Mouse (Mus musculus) embryonic stem cell, embryonic (primary cell): ENCODE measurements at regions not wholly inside any gene's neighbourhood (a gene's known extent, or its start where the extent isn't known, plus 50 kb on each side); places are given as distances from the start of the nearest gene placed in this dataset.

ENCODE experiments used
- CTCF ChIA-PET, 4 experiments: fragments of 300-600 bp in 2 of 4; fragments of 350-600 bp in 2 of 4; sonication (Branson Sonifier 250); formaldehyde crosslinking; loops; one replicate each; lab custom pipeline; 2022; ENCODE audit warnings: inconsistent platforms in 2 of 4; lab: Charles Lee
- POLR2A ChIA-PET, 4 experiments: fragments of 300-600 bp in 2 of 4; fragments of 350-600 bp in 2 of 4; sonication (Branson Sonifier 250); formaldehyde crosslinking; loops; one replicate each; lab custom pipeline; 2022; ENCODE audit warnings: antibody characterized with exemption in 4 of 4, inconsistent platforms in 1 of 4; lab: Charles Lee

- ChIA-PET CTCF (interaction anchor here in 1 of 4 experiments (0.5 kb wide), 1 partner anchor 431 kb away, joined by 4 read pairs; no protein-coding TSS in a partner anchor), POLR2A (no interaction called here)
Measured at GRCm38 (mm10) chr9:23101990-23102796, 120.7 kb upstream of the Bmper start.

GRCm38 (mm10) chr9:23111500-23111899 is 111.4 kb upstream of the Bmper start:
- ChIA-PET CTCF (interaction anchor here in 1 of 4 experiments (0.7 kb wide), 1 partner anchor 62 kb away, joined by 4 read pairs; no protein-coding TSS in a partner anchor), POLR2A (no interaction called here)

DNA sequence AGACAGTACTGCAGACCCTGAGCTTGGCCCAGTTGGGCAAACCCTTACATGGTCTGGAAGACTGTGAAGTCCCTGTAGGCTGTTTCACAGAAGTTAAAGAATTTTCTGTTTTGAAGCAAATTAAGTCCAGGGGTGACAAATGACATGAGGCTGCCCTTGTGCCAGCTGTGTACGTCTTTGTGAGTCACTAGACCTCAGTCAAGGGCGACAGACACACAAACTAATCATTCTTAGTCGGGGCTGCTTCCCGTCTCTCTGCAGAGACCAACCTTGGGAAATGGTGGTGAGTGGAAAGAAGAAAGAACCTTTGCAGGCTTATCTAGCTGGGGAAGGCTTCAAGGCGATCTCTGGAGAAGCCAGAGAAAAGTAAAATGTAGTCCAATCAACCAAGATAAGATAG is 107.8 kb upstream of the Bmper start:
- CTCF ChIA-PET = no interaction called here
- POLR2A ChIA-PET = no interaction called here

GRCm38 (mm10) chr9:23115540-23115939 is 107.3 kb upstream of the Bmper start:
- CTCF ChIA-PET = no interaction called here
- POLR2A ChIA-PET = no interaction called here

DNA sequence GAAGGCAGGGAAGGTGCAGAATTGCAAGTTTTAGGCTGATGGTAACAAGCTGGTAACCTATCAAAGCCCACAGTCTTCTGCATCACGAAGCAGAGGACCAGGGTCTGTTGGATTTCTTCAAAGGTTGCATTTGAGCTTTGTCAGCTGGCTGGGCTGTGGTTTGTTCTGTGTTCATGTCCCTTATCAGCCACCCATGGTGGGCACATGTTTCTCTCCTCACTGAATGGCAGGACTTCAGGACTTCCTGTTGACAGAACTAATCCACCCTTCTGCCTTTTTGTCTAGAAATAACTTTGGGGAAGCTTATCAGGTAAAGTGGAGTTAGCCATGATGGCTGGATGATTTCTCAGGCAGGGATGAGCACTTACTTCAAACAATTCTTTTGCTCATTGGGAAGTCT is 106.6 kb upstream of the Bmper start:
- POLR2A ChIA-PET = no interaction called here

DNA sequence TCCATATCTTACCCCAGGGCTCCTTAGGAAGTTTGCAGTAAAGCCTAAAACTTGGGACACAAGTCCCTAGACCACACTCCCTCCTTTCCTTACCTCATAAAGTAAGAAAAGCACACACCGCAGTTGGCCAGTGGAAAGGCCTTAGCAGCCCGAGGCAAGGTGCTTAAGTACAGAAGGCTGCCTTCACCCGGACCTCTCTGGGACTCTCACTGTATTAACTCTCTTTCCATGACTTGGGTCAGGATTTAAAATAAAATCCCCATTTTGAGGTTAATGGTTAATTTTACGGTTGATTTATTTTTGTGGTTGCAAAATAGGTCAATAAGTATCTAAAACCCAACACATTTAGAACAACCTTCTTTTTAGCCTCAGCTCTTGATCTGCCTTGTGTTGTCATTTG is 103.1 kb upstream of the Bmper start:
- ChIA-PET CTCF (no interaction called here), POLR2A (interaction anchor here in 1 of 4 experiments (0.7 kb wide), 1 partner anchor 626 kb away, joined by 4 read pairs; no protein-coding TSS in a partner anchor)

More for the DNA sequence above, 106.6 kb upstream of the Bmper start:
- CTCF ChIA-PET = no interaction called here

DNA sequence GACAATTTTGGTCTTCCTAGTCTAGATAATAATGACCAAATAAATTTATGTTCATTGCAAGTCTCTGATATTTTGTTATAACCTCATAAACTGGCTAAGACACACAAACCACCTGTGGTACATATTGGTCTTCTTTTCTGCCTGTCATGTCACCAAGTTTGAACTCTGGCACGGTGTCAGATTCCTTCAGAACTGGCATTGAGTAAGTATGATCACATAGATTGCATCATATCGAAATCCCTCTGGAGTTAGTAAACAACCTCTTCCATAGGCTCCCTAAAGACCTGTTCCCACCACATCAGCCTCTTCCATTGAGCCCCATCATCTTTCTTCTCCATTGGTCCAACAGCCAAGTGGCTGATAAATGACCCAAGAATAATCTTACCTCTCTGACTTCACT is 102.1 kb upstream of the Bmper start:
- CTCF ChIA-PET = no interaction called here
- POLR2A ChIA-PET = no interaction called here

DNA sequence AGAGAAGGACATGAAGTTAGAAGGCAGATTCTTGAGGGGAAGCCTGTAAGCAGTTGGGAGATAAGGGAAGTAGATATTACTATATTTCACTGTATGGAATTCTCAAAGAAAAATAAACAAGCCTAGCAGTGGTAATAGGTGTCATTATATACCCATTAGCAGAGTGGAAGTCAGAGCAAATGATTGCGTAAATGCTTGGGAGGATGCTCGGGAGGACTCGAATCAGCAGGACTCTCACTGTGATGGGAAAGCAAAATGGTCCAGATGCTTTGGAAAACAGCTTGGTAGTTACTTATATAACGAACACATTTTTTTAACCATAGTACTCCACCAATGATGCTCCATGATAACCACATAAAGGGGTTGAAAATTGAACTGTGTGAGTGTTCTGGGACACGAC is 100.4 kb upstream of the Bmper start:
- POLR2A ChIA-PET = no interaction called here
- CTCF ChIA-PET = no interaction called here

DNA sequence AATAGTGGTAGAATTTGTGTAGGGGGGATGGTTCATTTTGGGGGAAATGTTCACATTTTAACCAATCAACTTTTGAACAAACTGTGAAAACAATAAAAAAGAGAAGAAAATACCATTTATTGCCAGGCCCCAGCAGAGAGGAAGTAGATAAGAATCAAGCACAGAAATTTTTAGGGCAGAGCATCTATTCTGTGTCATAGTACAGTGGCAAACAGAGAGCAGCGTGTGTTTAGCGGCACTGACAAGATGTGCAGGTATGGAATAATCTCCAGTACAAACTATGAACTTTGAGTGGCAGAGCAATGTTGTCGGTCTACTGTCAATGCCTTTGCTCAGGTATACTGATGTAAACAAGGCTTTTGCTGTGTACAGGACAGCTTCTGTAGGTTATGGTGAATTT is 99.4 kb upstream of the Bmper start:
- ChIA-PET CTCF (no interaction called here), POLR2A (no interaction called here)

GRCm38 (mm10) chr9:23125761-23126704 is 96.8 kb upstream of the Bmper start:
- ChIA-PET CTCF (no interaction called here), POLR2A (no interaction called here)

DNA sequence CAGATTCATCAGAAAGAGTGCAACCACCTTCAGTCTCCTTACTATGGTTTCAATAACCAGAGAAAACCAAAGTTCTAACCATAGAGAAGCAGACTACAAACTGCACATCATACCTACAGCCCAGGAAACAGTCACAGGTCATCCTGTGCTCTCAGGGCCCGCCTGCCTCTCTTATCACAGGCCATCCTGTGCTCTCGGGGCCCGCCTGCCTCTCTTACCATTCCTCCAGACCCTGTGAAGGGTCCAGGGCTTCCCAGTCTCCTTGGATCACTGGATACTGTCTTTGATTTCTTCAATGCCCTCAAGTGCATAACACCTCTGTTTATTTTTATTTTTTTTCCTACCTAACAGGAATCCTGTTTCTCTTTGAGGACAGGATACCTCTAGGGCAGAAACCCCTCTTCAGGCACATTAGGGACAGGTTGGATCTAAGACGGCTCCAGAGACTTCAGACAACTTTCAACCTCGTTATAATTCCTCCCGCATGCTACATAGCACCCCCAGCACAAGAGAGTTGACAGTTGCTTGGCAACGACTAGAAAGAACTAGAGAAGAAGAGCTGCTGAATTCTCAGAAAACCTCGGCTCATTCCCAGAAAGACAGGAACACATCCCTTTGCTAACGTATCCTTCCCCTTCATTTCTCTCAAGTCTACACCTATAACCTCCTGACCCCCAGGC is 95.4 kb upstream of the Bmper start:
- ChIA-PET CTCF (interaction anchor here in 1 of 4 experiments (0.6 kb wide), 1 partner anchor 31 kb away, joined by 10 read pairs; no protein-coding TSS in a partner anchor), POLR2A (no interaction called here)

- ChIA-PET POLR2A (no interaction called here), CTCF (no interaction called here)
Measured at GRCm38 (mm10) chr9:23128018-23128369, 94.9 kb upstream of the Bmper start.

GRCm38 (mm10) chr9:23134006-23134405 is 88.9 kb upstream of the Bmper start:
- POLR2A ChIA-PET = no interaction called here
- CTCF ChIA-PET = no interaction called here

- POLR2A ChIA-PET = no interaction called here
- CTCF ChIA-PET = no interaction called here
Measured at GRCm38 (mm10) chr9:23134421-23135118, 88.3 kb upstream of the Bmper start.

- ChIA-PET CTCF (no interaction called here), POLR2A (interaction anchor here in 1 of 4 experiments (0.6 kb wide), 1 partner anchor 220 kb away, joined by 4 read pairs; no protein-coding TSS in a partner anchor)
Measured at GRCm38 (mm10) chr9:23136511-23136910, 86.4 kb upstream of the Bmper start.

DNA sequence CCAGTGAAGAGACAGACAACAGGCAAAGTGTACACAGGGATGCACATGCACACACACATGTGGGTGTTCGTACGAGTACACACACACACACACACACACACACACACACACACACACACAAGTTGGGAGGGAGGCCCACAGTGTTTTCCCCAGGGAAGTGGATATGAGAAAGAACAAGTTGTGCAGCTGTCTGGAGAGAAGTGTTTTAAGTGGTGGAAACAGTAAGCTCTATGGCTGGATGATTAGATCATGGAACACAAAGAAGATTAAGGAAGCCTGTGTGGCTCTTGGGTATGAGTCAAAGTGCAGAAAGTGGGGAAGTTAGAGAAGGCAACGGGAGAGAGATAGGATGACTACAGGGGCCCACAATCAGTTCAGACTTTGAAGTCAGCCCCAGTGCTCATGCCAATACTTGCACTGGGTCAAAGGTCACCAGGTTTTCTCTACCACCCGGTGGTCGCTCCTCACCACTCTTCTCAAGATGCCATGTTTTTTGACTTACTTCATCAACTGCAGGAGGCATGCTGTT is 85.1 kb upstream of the Bmper start:
- CTCF ChIA-PET = interaction anchor here in 2 of 4 experiments (0.6 to 0.7 kb wide), 2 partner anchors 424 to 658 kb away, joined by 3 to 5 read pairs; no protein-coding TSS in a partner anchor
- POLR2A ChIA-PET = no interaction called here

- POLR2A ChIA-PET = no interaction called here
- CTCF ChIA-PET = interaction anchor here in 1 of 4 experiments (0.5 kb wide), 1 partner anchor 43 kb away, joined by 17 read pairs; no protein-coding TSS in a partner anchor
Measured at GRCm38 (mm10) chr9:23139580-23140162, 83.2 kb upstream of the Bmper start.

DNA sequence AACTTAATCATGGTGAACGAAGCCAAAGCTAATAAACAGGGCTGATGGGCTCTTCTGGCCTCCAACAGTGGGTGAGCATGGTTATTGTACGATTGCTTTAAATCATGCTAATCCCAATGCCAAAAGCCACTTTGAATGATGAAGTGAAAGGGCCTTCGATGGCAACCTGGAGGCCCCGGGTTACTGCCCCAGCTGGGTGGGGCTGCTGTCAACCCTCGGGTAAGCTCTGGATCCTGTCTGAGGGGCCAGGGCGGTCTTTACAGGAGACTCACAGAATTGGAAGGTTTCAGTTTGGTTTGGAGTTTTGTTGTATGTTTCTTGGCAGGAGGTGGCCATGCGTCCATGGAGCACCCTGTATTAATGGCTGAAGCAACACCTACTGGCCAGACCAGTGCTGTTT is 78.6 kb upstream of the Bmper start:
- CTCF ChIA-PET = no interaction called here
- POLR2A ChIA-PET = no interaction called here
